9 mouse cellular contexts compared by ENCODE assay signal in genomic region chr6:112943596-112944245, GRCm38 (mm10). TPM values are rescaled to one million over a fixed set of nuclear protein-coding genes. Genes with fewer than 3 reads are reported as not detected.
A peak's percentile ranks its signal among the peaks of the same experiment; 100 is the strongest.
DNase-seq lines count a peak whose midpoint lies in the region; ATAC-seq lines count a peak whose summit lies in the region.
"Had no signal": no experiment of that assay in that cellular context is flagged by ENCODE, and none has a peak within 500 bp of the region (broad histone marks: within the 10 kb centered on the region; RNA-seq: fewer than 3 reads in every experiment).

No protein-coding gene starts in this region.

- no peaks in the 10 kb centered on the region for H3K9me3 ChIP-seq in embryonic facial prominence, embryonic 13.5 days

- 88% methylated on average over 9 of the region's 9 CpGs for WGBS in embryonic facial prominence, embryonic 13.5 days

- DNase-seq in right cerebral cortex, postnatal 4 days = peak; percentile 30
- no peak for DNase-seq in right cerebral cortex, postnatal 25 days
- peak; percentile 56 for DNase-seq in mesoderm, embryonic 11.5 days (ENCODE audit: low read depth, low spot score)
- DNase-seq in testis, postnatal 14 days (ENCODE audit: low spot score) = peak; percentile 38
- DNase-seq in thymus, postnatal 0 days (ENCODE audit: low spot score) = no peak
- no peak for DNase-seq in thymus, postnatal 4 days
- DNase-seq in urinary bladder, adult 2 months (ENCODE audit: low spot score) = no peak
- DNase-seq: kidney, postnatal 36 days had no signal

- H3K4me2 ChIP-seq in embryonic facial prominence, embryonic 13.5 days = peak overlapping the region; percentile 79

- no peaks in the 10 kb centered on the region for H3K27me3 ChIP-seq in embryonic facial prominence, embryonic 13.5 days

- no peak for ATAC-seq in embryonic facial prominence, embryonic 13.5 days (ENCODE audit: insufficient number of reproducible peaks, insufficient read depth, low FRiP score, low TSS enrichment, low read depth)

- H3K4me3 ChIP-seq in embryonic facial prominence, embryonic 13.5 days = no peak overlapping the region

- peaks cover 4% of the 10 kb centered on the region; the same call in 1 of the 2 replicates for H3K36me3 ChIP-seq in embryonic facial prominence, embryonic 13.5 days

- H3K4me1 ChIP-seq in embryonic facial prominence, embryonic 13.5 days = peaks cover 41% of the 10 kb centered on the region

- H3K27ac ChIP-seq in embryonic facial prominence, embryonic 13.5 days = no peak overlapping the region

- H3K9ac ChIP-seq in embryonic facial prominence, embryonic 13.5 days = no peak overlapping the region

RNA-seq across cellular contexts. Expression of gene Srgap3, which starts 3.3 kb away (rescaled TPM):
- 6.5 and 7.1 TPM in 2 replicates for polyA plus RNA-seq in embryonic facial prominence, embryonic 13.5 days (2015; fragmentation: Nextera tagmentation; extraction: Ambion mirVana)
- 0.71 and 1.2 TPM in 2 replicates for polyA plus RNA-seq in thymus, postnatal 0 days (2015; fragmentation: Nextera tagmentation; extraction: Ambion mirVana)
- polyA plus RNA-seq in urinary bladder, adult 2 months (2012; rRNA removed) = 2.5 and 3.6 TPM in 2 replicates

Comparison
In these comparisons a context has a peak if more than half of its experiments do, and no peak if none do; other contexts are left out.
1. DNase-seq: peak in right cerebral cortex, postnatal 4 days (single experiment), mesoderm, embryonic 11.5 days (single experiment) and testis, postnatal 14 days (single experiment); none in right cerebral cortex, postnatal 25 days (single experiment), thymus, postnatal 0 days (single experiment), thymus, postnatal 4 days (single experiment) and urinary bladder, adult 2 months (single experiment).